Mouse (Mus musculus) neural tube, embryonic 13.5 days (tissue): ENCODE data around the gene Cux1. TPM values are rescaled to one million over a fixed set of nuclear protein-coding genes. Genes with fewer than 3 reads are reported as not detected.

Experiments used
- ATAC-seq: fragments of 200-750 bp; cut with Nextera tagmentation; 2 replicates; pipeline ENCODE4 v1.8.0; 2017; ENCODE audit warnings: low read depth, mild to moderate bottlenecking, moderate TSS enrichment, moderate library complexity
- H3K27ac ChIP-seq: fragments of 300-500 bp; sonication (generic); replicated peaks from 2 replicates; pipeline ENCODE4 v1.5.1; 2015; ENCODE audit warnings: moderate library complexity, mild to moderate bottlenecking, inconsistent platforms
- H3K27me3 ChIP-seq: fragments of 300-500 bp; sonication (generic); 2 replicates; pipeline ENCODE4 v1.6.1; 2015; ENCODE audit warnings: mild to moderate bottlenecking, inconsistent platforms
- H3K36me3 ChIP-seq: fragments of 300-500 bp; sonication (generic); 2 replicates; pipeline ENCODE4 v1.6.1; 2015; ENCODE audit warnings: mild to moderate bottlenecking, inconsistent platforms
- H3K4me1 ChIP-seq: fragments of 300-500 bp; sonication (generic); replicated peaks from 2 replicates; pipeline ENCODE4 v1.6.1; 2015; ENCODE audit warnings: inconsistent platforms
- H3K4me2 ChIP-seq: fragments of 300-500 bp; sonication (generic); 2 replicates; pipeline ENCODE4 v1.6.1; 2015; ENCODE audit warnings: inconsistent platforms, mild to moderate bottlenecking, moderate library complexity
- H3K4me3 ChIP-seq: fragments of 300-500 bp; sonication (generic); 2 replicates; pipeline ENCODE4 v1.5.1; 2015; ENCODE audit warnings: mild to moderate bottlenecking, inconsistent platforms
- H3K9ac ChIP-seq: fragments of 300-500 bp; sonication (generic); 2 replicates; pipeline ENCODE4 v1.6.1; 2015; ENCODE audit warnings: moderate library complexity, mild to moderate bottlenecking, inconsistent platforms
- H3K9me3 ChIP-seq: fragments of 300-500 bp; sonication (generic); 2 replicates; pipeline ENCODE4 v1.6.1; 2016; ENCODE audit warnings: inconsistent platforms
- WGBS: fragments of 180-500 bp; shearing (Covaris S2); methylation state at CpG from one replicate; pipeline ENCODE4 v1.1.7; 2015; 5-methylcytosine and 5-hydroxymethylcytosine counted together
- polyA plus RNA-seq: library from polyadenylated mRNA; unstranded; fragments of >200 nt; fragmentation: Nextera tagmentation; extraction: Ambion mirVana; gene quantifications from 2 replicates; pipeline ENCODE4 v1.2.1, GENCODE M21; 2015

The Cux1 gene
- 93.9 and 102 TPM in 2 replicates for polyA plus RNA-seq

GRCm38 (mm10) chr5:136567176-136568025 lies at the start of gene Cux1:
Cux1 (minus strand) TSS chr5:136567490.
- H3K27me3 ChIP-seq, result peaks cover 37% of the 10 kb centered on the region
- peak; percentile 92 for ATAC-seq

GRCm38 (mm10) chr5:136612391-136612790 lies 45.1 kb upstream of the Cux1 start:
- Histone ChIP-seq H3K4me2 (no peak overlapping the region), H3K4me1 (no peaks in the 10 kb centered on the region), H3K4me3 (no peak overlapping the region), H3K9ac (no peak overlapping the region), H3K36me3 (no peaks in the 10 kb centered on the region), H3K27ac (no peak overlapping the region), H3K27me3 (0 out of 2 replicates have a peak, but pooled peaks cover 2% of the 10 kb centered on the region), H3K9me3 (no peaks in the 10 kb centered on the region)
- 63% methylated on average over 1 of the region's 1 CpGs for WGBS
- ATAC-seq, result no peak

More at GRCm38 (mm10) chr5:136567176-136568025, at the start of gene Cux1:
- Histone ChIP-seq H3K9ac (peak within 1 kb of the TSS; percentile 94), H3K4me3 (peak within 1 kb of the TSS; percentile 88), H3K4me1 (peaks cover 47% of the 10 kb centered on the region), H3K36me3 (no peaks in the 10 kb centered on the region), H3K27ac (peak within 1 kb of the TSS; percentile 98), H3K9me3 (no peaks in the 10 kb centered on the region), H3K4me2 (peak within 1 kb of the TSS; percentile 99)
- under 1% methylated on average over 83 of the region's 103 CpGs for WGBS

- H3K27me3 ChIP-seq, result no peaks in the 10 kb centered on the region
- H3K9ac ChIP-seq, result no peak overlapping the region
Measured at GRCm38 (mm10) chr5:136608814-136609434, 41.6 kb upstream of the Cux1 start.

GRCm38 (mm10) chr5:136605144-136605543 lies 37.9 kb upstream of the Cux1 start:
- Histone ChIP-seq H3K9ac (no peak overlapping the region), H3K4me1 (no peaks in the 10 kb centered on the region), H3K36me3 (no peaks in the 10 kb centered on the region), H3K9me3 (no peaks in the 10 kb centered on the region), H3K4me3 (no peak overlapping the region), H3K27me3 (no peaks in the 10 kb centered on the region), H3K4me2 (no peak overlapping the region), H3K27ac (no peak overlapping the region)
- 84% methylated on average over 11 of the region's 11 CpGs for WGBS
- no peak for ATAC-seq

More at GRCm38 (mm10) chr5:136608814-136609434, 41.6 kb upstream of the Cux1 start:
- Histone ChIP-seq H3K4me1 (no peaks in the 10 kb centered on the region), H3K4me3 (no peak overlapping the region), H3K27ac (no peak overlapping the region), H3K4me2 (no peak overlapping the region), H3K36me3 (no peaks in the 10 kb centered on the region), H3K9me3 (no peaks in the 10 kb centered on the region)
- no peak for ATAC-seq
- 68% methylated on average over 6 of the region's 6 CpGs for WGBS

- WGBS, result 75% methylated on average over 13 of the region's 13 CpGs
- Histone ChIP-seq H3K27ac (no peak overlapping the region), H3K9me3 (no peaks in the 10 kb centered on the region), H3K4me2 (no peak overlapping the region), H3K4me3 (no peak overlapping the region), H3K9ac (no peak overlapping the region), H3K4me1 (no peaks in the 10 kb centered on the region), H3K27me3 (no peaks in the 10 kb centered on the region), H3K36me3 (no peaks in the 10 kb centered on the region)
- ATAC-seq, result no peak
Measured at GRCm38 (mm10) chr5:136603176-136603964, 36.1 kb upstream of the Cux1 start.

GRCm38 (mm10) chr5:136600511-136600910 lies 33.2 kb upstream of the Cux1 start:
- no peaks in the 10 kb centered on the region for H3K36me3 ChIP-seq
- H3K9ac ChIP-seq, result no peak overlapping the region
- no peak overlapping the region for H3K27ac ChIP-seq
- H3K27me3 ChIP-seq, result no peaks in the 10 kb centered on the region
- H3K4me2 ChIP-seq, result no peak overlapping the region
- whole genome bisulfite sequencing, result 78% methylated on average over 5 of the region's 5 CpGs
- no peaks in the 10 kb centered on the region for H3K9me3 ChIP-seq
- ATAC-seq, result no peak
- H3K4me1 ChIP-seq, result no peaks in the 10 kb centered on the region
- H3K4me3 ChIP-seq, result no peak overlapping the region

GRCm38 (mm10) chr5:136594896-136595540 lies 27.7 kb upstream of the Cux1 start:
- no peak overlapping the region for H3K4me2 ChIP-seq
- H3K36me3 ChIP-seq, result no peaks in the 10 kb centered on the region
- H3K9me3 ChIP-seq, result no peaks in the 10 kb centered on the region
- H3K4me3 ChIP-seq, result no peak overlapping the region
- no peak overlapping the region; the same call in 1 of the 2 replicates for H3K27ac ChIP-seq
- H3K27me3 ChIP-seq, result no peaks in the 10 kb centered on the region
- no peaks in the 10 kb centered on the region for H3K4me1 ChIP-seq
- no peak overlapping the region for H3K9ac ChIP-seq
- no peak for ATAC-seq
- WGBS, result 53% methylated on average over 8 of the region's 8 CpGs

- no peak for ATAC-seq
- Histone ChIP-seq H3K4me1 (no peaks in the 10 kb centered on the region), H3K27me3 (no peaks in the 10 kb centered on the region), H3K27ac (no peak overlapping the region), H3K4me3 (no peak overlapping the region), H3K9ac (no peak overlapping the region), H3K9me3 (no peaks in the 10 kb centered on the region), H3K36me3 (no peaks in the 10 kb centered on the region), H3K4me2 (no peak overlapping the region)
- 93% methylated on average over 8 of the region's 8 CpGs for WGBS
Measured at GRCm38 (mm10) chr5:136591816-136592499, 24.7 kb upstream of the Cux1 start.

- ATAC-seq, result no peak
- Histone ChIP-seq H3K36me3 (no peaks in the 10 kb centered on the region), H3K9me3 (no peaks in the 10 kb centered on the region), H3K9ac (no peak overlapping the region), H3K4me1 (no peaks in the 10 kb centered on the region), H3K4me2 (no peak overlapping the region), H3K27me3 (no peaks in the 10 kb centered on the region), H3K27ac (no peak overlapping the region), H3K4me3 (no peak overlapping the region)
- WGBS, result 62% methylated on average over 2 of the region's 2 CpGs
Measured at GRCm38 (mm10) chr5:136589002-136589401, 21.7 kb upstream of the Cux1 start.

GRCm38 (mm10) chr5:136588471-136588870 lies 21.2 kb upstream of the Cux1 start:
- Histone ChIP-seq H3K4me3 (no peak overlapping the region), H3K9me3 (no peaks in the 10 kb centered on the region), H3K4me1 (no peaks in the 10 kb centered on the region), H3K27ac (no peak overlapping the region), H3K36me3 (no peaks in the 10 kb centered on the region), H3K4me2 (no peak overlapping the region), H3K9ac (no peak overlapping the region), H3K27me3 (no peaks in the 10 kb centered on the region)
- no peak for ATAC-seq
- 74% methylated on average over 3 of the region's 3 CpGs for WGBS

- Histone ChIP-seq H3K27ac (no peak overlapping the region), H3K9ac (no peak overlapping the region), H3K27me3 (peaks cover 34% of the 10 kb centered on the region), H3K4me3 (no peak overlapping the region), H3K9me3 (no peaks in the 10 kb centered on the region), H3K4me1 (peaks cover 16% of the 10 kb centered on the region), H3K4me2 (no peak overlapping the region), H3K36me3 (no peaks in the 10 kb centered on the region)
- WGBS, result 58% methylated on average over 4 of the region's 4 CpGs
- ATAC-seq, result no peak
Measured at GRCm38 (mm10) chr5:136584676-136585285, 17.5 kb upstream of the Cux1 start.
